Mouse (Mus musculus): ENCODE data around the gene Tmem129.

GRCm38 (mm10) chr5:33681611-33682388, 23.6 kb upstream of the Tmem129 start:
- TF ChIP-seq CTCF (IDR thresholded peaks at IDR 0.05; ENCODE audit: insufficient read depth, low read depth, low read length): no peak
- TF ChIP-seq POLR2A (IDR thresholded peaks at IDR 0.05; ENCODE audit: insufficient read depth, low read depth, low read length): no peak

Measured in olfactory bulb, adult 2 months (tissue).